Mouse (Mus musculus): ENCODE results near the gene Fhod1. TPM values are rescaled to one million over a fixed set of nuclear protein-coding genes. Genes with fewer than 3 reads are reported as not detected.

The Fhod1 gene
- polyA plus RNA-seq, 1 experiment, result 58.1 TPM

DNA sequence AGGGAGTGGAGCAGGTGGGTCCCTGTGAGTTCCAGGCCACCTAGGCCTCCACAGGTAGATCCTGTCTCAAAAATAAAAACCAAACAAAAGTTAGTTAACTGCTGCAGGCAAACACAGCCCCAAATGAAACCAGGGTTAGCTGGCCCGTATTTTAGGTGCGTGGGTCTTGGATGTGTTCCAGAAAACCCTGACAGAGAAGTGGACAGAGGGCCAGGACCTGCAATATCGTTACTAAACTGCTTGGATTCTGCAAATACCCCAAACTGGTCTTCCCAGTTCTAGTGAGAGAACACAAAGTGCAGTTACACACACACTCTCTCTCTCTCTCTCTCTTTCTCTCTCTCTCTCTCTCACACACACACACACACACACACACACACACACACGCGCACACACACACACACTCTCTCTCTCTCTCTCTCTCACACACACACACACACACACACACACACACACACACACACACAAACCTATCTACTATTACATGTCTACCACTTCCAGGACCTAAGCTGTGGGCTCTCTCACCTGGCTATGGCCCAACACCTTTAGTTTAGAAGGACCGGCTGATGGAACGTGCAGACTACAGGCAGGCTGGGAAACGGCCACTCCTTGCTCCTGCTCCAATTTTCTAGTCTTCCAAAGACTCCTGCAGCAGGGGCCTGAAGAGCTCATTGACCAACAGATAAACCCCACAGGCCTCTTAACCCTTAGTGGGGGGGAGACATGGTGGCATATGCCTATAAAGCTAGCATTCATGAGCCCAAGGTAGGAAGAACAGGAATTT, 3.8 kb downstream of the Fhod1 start:
- H3K27ac ChIP-seq (ENCODE audit: insufficient read depth, low read length), result peak overlapping the region; percentile 23; the same call in 1 of the 2 replicates
- H3K4me3 ChIP-seq (ENCODE audit: extremely low read depth, insufficient read depth, insufficient read length), result no peak overlapping the region
- no peak for DNase-seq (ENCODE audit: low read depth in 1 of 2, low spot score in 2 of 2)
- 72% methylated on average over 8 of the region's 8 CpGs for WGBS
- peaks cover 9% of the 10 kb centered on the region for H3K4me1 ChIP-seq (ENCODE audit: control insufficient read depth, insufficient read depth, insufficient read length)
- TF ChIP-seq CTCF (IDR thresholded peaks at IDR 0.05; ENCODE audit: extremely low read depth, insufficient read depth, insufficient read length, insufficient replicate concordance), result no peak
- TF ChIP-seq POLR2A (IDR thresholded peaks at IDR 0.05; ENCODE audit: low read depth, low read length), result no peak
- peaks cover 4% of the 10 kb centered on the region for H3K27me3 ChIP-seq (ENCODE audit: control insufficient read depth, insufficient read depth, low read length)
- H3K36me3 ChIP-seq (ENCODE audit: control insufficient read depth, insufficient read depth, low read length), result no peaks in the 10 kb centered on the region

DNA sequence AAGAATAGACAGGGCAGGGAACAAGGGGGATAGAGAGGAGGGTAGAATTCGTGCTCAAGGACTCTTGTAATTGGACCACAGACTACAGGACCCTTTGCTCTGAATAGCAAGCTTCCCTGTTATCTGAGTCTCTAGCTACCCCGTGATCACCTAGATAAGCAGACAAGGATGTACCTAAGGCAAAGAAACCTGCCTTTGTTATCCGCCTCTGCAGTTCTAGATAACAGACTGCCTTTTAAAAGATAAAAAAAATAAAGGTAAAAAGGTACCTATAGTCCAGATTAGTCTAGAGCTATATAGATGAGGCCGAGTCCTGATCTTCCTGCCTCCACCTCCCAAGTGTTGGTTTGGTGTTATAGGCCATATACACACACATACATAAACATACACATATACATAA, 5.0 kb downstream of the Fhod1 start:
- DNase-seq (ENCODE audit: low read depth in 1 of 2, low spot score in 2 of 2), result no peak
- Histone ChIP-seq H3K4me3 (ENCODE audit: extremely low read depth, insufficient read depth, insufficient read length) (no peak overlapping the region), H3K4me1 (ENCODE audit: control insufficient read depth, insufficient read depth, insufficient read length) (peaks cover 6% of the 10 kb centered on the region; the same call in 1 of the 2 replicates), H3K27me3 (ENCODE audit: control insufficient read depth, insufficient read depth, low read length) (no peaks in the 10 kb centered on the region), H3K27ac (ENCODE audit: insufficient read depth, low read length) (no peak overlapping the region), H3K36me3 (ENCODE audit: control insufficient read depth, insufficient read depth, low read length) (peaks cover 4% of the 10 kb centered on the region; the same call in 1 of the 2 replicates)
- 89% methylated on average over 4 of the region's 4 CpGs for WGBS
- no peak for TF ChIP-seq POLR2A (IDR thresholded peaks at IDR 0.05; ENCODE audit: low read depth, low read length)

DNA sequence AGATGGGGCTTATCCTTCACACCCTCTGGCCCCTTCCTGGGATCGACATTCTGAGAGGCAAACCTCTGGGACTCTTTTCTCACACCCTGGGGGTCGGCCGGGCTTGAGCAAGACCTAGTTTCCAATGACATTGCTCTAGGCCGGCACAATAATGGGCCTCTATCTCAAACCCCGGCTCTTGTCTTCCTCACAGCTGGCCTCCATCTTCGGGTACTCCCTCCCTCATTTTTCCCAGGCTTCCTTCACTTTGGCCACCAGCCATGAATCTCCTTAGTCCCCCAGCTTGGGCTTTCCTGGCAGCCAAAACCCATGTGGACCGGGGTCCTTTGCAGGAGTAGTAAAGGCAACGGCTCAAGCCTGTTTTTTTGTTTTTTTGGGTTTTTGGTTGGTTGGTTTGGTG, 6.4 kb downstream of the Fhod1 start:
- H3K4me1 ChIP-seq (ENCODE audit: control insufficient read depth, insufficient read depth, insufficient read length), result peaks cover 6% of the 10 kb centered on the region; the same call in 1 of the 2 replicates
- no peak for TF ChIP-seq POLR2A (IDR thresholded peaks at IDR 0.05; ENCODE audit: low read depth, low read length)
- no peak for TF ChIP-seq CTCF (IDR thresholded peaks at IDR 0.05; ENCODE audit: extremely low read depth, insufficient read depth, insufficient read length, insufficient replicate concordance)

DNA sequence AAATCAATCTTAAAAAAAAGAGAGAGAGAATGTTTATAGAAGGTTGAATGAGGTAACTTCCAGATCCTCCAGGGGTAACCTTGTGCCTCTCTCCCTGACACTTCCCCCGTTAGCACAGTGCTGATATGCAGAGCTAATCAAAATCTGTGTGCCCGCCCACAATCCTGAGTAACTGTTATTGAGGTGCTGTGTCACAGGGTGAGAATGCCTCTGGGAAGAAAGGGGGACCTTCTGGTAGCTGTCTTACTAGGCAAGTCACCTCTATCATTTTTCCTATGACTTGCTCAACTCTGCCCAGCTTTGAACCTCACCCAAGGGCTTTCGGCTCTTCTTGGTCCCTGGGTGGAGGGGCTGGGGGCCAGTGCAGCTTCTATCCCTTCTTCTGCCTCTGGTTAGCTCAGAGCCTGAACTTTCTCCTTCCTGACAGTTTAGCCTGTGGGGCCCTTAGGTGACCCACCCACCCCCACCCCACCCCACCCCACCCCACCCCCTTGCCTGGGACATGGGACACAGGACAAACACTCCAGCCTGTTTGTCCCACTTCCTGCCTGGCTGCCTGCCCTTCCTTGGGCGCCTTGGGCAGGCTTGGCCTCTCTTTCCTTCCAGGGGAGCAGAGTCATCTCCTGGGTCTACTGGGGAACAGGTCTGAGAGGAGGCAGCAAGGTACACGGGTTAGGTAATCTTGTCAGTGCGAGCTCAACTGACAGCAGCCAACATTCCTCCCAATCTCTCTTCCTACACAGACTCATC, 7.7 kb downstream of the Fhod1 start:
- H3K27ac ChIP-seq (ENCODE audit: insufficient read depth, low read length), result 0 out of 2 replicates have a peak overlapping the region, but pooled peaks have one; percentile 19
- no peaks in the 10 kb centered on the region for H3K27me3 ChIP-seq (ENCODE audit: control insufficient read depth, insufficient read depth, low read length)
- WGBS, result 73% methylated on average over 6 of the region's 6 CpGs
- no peak overlapping the region for H3K4me3 ChIP-seq (ENCODE audit: extremely low read depth, insufficient read depth, insufficient read length)
- peaks cover 28% of the 10 kb centered on the region for H3K36me3 ChIP-seq (ENCODE audit: control insufficient read depth, insufficient read depth, low read length)
- no peak for DNase-seq (ENCODE audit: low read depth in 1 of 2, low spot score in 2 of 2)
- TF ChIP-seq CTCF (IDR thresholded peaks at IDR 0.05; ENCODE audit: extremely low read depth, insufficient read depth, insufficient read length, insufficient replicate concordance) (no peak), POLR2A (IDR thresholded peaks at IDR 0.05; ENCODE audit: low read depth, low read length) (no peak)
- H3K4me1 ChIP-seq (ENCODE audit: control insufficient read depth, insufficient read depth, insufficient read length), result peaks cover 6% of the 10 kb centered on the region; the same call in 1 of the 2 replicates

More for the DNA sequence above, 6.4 kb downstream of the Fhod1 start:
- Histone ChIP-seq H3K27me3 (ENCODE audit: control insufficient read depth, insufficient read depth, low read length) (no peaks in the 10 kb centered on the region), H3K4me3 (ENCODE audit: extremely low read depth, insufficient read depth, insufficient read length) (no peak overlapping the region), H3K36me3 (ENCODE audit: control insufficient read depth, insufficient read depth, low read length) (peaks cover 15% of the 10 kb centered on the region), H3K27ac (ENCODE audit: insufficient read depth, low read length) (no peak overlapping the region)
- 85% methylated on average over 8 of the region's 8 CpGs for whole genome bisulfite sequencing
- no peak for DNase-seq (ENCODE audit: low read depth in 1 of 2, low spot score in 2 of 2)

DNA sequence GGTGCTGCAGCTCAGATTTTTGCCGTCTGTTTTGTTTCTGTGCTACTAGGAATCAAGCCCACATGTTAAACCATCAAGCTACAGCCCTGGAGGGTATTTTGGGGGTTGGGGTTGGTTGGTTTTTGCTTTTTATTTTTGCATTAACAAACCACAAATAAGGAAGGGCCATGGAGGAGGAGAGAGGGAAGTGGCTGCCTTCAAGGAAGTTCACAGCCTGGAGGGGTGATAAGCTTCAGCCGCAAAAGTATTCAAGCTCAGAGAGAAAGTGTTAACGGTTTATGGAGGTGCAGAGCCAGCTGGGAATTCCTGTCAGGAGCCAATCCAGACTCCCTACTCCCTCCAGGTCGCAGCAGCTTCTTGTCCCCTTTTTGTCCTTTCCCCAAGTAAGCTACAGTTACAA, 8.8 kb downstream of the Fhod1 start:
- DNase-seq (ENCODE audit: low read depth in 1 of 2, low spot score in 2 of 2), result no peak
- peaks cover 32% of the 10 kb centered on the region for H3K36me3 ChIP-seq (ENCODE audit: control insufficient read depth, insufficient read depth, low read length)
- no peaks in the 10 kb centered on the region for H3K27me3 ChIP-seq (ENCODE audit: control insufficient read depth, insufficient read depth, low read length)
- WGBS, result 19% methylated on average over 4 of the region's 4 CpGs
- no peak overlapping the region for H3K27ac ChIP-seq (ENCODE audit: insufficient read depth, low read length)
- H3K4me1 ChIP-seq (ENCODE audit: control insufficient read depth, insufficient read depth, insufficient read length), result peaks cover 3% of the 10 kb centered on the region; the same call in 1 of the 2 replicates
- no peak overlapping the region for H3K4me3 ChIP-seq (ENCODE audit: extremely low read depth, insufficient read depth, insufficient read length)
- TF ChIP-seq POLR2A (IDR thresholded peaks at IDR 0.05; ENCODE audit: low read depth, low read length) (no peak), CTCF (IDR thresholded peaks at IDR 0.05; ENCODE audit: extremely low read depth, insufficient read depth, insufficient read length, insufficient replicate concordance) (no peak)

DNA sequence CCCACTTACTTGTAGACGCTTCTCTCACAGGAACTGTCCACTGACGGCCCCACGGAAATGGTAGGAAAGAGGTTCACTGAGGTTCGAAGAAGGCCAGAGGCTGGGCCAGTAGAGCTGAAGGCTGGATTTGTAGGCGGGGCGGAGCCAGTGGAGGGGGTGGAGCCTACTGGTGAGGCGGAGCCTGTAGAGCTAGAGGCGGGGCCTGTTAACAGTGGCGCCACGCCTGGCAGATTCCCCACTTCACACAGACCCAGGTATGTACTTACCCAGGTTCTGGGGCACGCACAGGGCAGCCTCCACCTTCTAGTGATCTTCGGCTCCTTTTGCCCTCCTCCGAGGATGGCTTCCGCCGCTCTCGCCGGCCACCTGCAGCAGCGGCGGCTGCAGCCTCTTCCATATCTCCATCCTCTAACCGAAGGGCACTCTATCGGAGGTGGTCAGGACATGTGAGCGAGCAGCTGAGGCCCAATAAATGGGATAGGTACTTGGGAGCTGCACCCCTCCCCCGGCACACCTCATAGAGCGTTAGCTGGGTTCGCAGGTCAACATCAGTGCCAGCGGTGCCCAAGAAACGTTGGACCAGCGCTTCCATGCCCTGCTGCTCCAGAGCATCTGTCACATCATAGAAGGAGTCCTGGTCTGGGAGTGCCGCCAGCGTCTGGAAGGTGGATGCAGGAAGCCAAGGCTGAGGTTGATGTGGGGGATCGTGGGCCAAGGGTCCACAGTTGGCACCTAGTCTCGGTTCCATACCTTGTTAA, 11.2 kb downstream of the Fhod1 start:
- 94% methylated on average over 32 of the region's 32 CpGs for WGBS
- Histone ChIP-seq H3K4me3 (ENCODE audit: extremely low read depth, insufficient read depth, insufficient read length) (no peak overlapping the region), H3K27me3 (ENCODE audit: control insufficient read depth, insufficient read depth, low read length) (no peaks in the 10 kb centered on the region), H3K27ac (ENCODE audit: insufficient read depth, low read length) (no peak overlapping the region), H3K4me1 (ENCODE audit: control insufficient read depth, insufficient read depth, insufficient read length) (peaks cover 3% of the 10 kb centered on the region; the same call in 1 of the 2 replicates), H3K36me3 (ENCODE audit: control insufficient read depth, insufficient read depth, low read length) (peaks cover 45% of the 10 kb centered on the region)
- no peak for DNase-seq (ENCODE audit: low read depth in 1 of 2, low spot score in 2 of 2)
- TF ChIP-seq CTCF (IDR thresholded peaks at IDR 0.05; ENCODE audit: extremely low read depth, insufficient read depth, insufficient read length, insufficient replicate concordance) (no peak), POLR2A (IDR thresholded peaks at IDR 0.05; ENCODE audit: low read depth, low read length) (no peak)

Measured in spleen, adult 2 months (tissue).